Mouse (Mus musculus): Measurements from ENCODE around the gene Hcar2. TPM values are rescaled to one million over a fixed set of nuclear protein-coding genes. Genes with fewer than 3 reads are reported as not detected.

The Hcar2 gene
- total and polyA plus RNA-seq, 3 experiments = not detected

GRCm38 (mm10) chr5:123866457-123866856, 1.2 kb upstream of the Hcar2 start:
- no peak overlapping the region for H3K4me3 ChIP-seq (ENCODE audit: control insufficient read depth in 1 of 2, insufficient read depth in 1 of 2, low read depth in 2 of 2, low read length in 2 of 2)
- no peaks in the 10 kb centered on the region; a peak in 1 of 4 replicates for H3K27me3 ChIP-seq (ENCODE audit: control insufficient read depth in 1 of 2, insufficient read depth in 2 of 2, low read length in 2 of 2)
- no peak overlapping the region for H3K9ac ChIP-seq (ENCODE audit: control insufficient read depth, low read depth, low read length, poor library complexity, severe bottlenecking)
- no peaks in the 10 kb centered on the region for H3K79me2 ChIP-seq (ENCODE audit: control insufficient read depth, insufficient read depth, low read length, poor library complexity)
- TF ChIP-seq ZNF384 (IDR thresholded peaks at IDR 0.05; ENCODE audit: low read depth, low read length) (peak; percentile 85), TCF12 (IDR thresholded peaks at IDR 0.05; ENCODE audit: low read depth, low read length) (no peak)
- DNase-seq (ENCODE audit: low read depth, low spot score) = no peak
- no peaks in the 10 kb centered on the region for H3K36me3 ChIP-seq (ENCODE audit: control insufficient read depth in 1 of 2, insufficient read depth in 2 of 2, low read length in 2 of 2)
- H3K27ac ChIP-seq (ENCODE audit: control insufficient read depth, low read depth, low read length) = no peak overlapping the region
- no peaks in the 10 kb centered on the region for H3K4me1 ChIP-seq (ENCODE audit: control insufficient read depth in 1 of 2, insufficient read depth in 2 of 2, low read length in 2 of 2)
- no peaks in the 10 kb centered on the region for H3K9me3 ChIP-seq (replicated peaks; ENCODE audit: insufficient read depth, low read length)

DNA sequence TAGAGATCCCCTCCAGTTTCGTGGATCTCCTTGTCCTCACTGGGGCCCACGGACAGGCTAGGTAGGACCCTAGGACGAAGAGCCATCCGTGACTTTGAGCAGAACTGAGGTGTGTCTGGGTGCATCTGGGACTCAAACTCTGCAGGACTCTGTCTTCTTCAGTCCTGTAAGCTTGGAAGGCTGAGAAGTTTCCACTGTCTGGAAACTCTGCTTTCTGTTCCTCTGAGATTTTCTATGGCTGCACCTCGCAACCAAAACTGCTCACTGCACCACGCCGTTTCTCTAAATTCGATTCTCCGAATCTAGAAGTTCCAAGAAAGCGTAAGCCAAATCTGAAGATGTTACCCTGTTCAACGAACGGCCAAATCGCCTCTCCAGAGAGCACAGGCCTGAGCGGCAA, 1.4 kb downstream of the Hcar2 start:
- H3K4me1 ChIP-seq (ENCODE audit: control insufficient read depth in 1 of 2, insufficient read depth in 2 of 2, low read length in 2 of 2) = no peaks in the 10 kb centered on the region
- H3K27ac ChIP-seq (ENCODE audit: control insufficient read depth, low read depth, low read length) = no peak overlapping the region
- H3K9ac ChIP-seq (ENCODE audit: control insufficient read depth, low read depth, low read length, poor library complexity, severe bottlenecking) = no peak overlapping the region
- H3K4me3 ChIP-seq (ENCODE audit: control insufficient read depth in 1 of 2, insufficient read depth in 1 of 2, low read depth in 2 of 2, low read length in 2 of 2) = no peak overlapping the region
- H3K27me3 ChIP-seq (ENCODE audit: control insufficient read depth in 1 of 2, insufficient read depth in 2 of 2, low read length in 2 of 2) = no peaks in the 10 kb centered on the region; a peak in 2 of 4 replicates
- no peaks in the 10 kb centered on the region for H3K9me3 ChIP-seq (replicated peaks; ENCODE audit: insufficient read depth, low read length)
- H3K36me3 ChIP-seq (ENCODE audit: control insufficient read depth in 1 of 2, insufficient read depth in 2 of 2, low read length in 2 of 2) = no peaks in the 10 kb centered on the region; a peak in 1 of 4 replicates
- no peaks in the 10 kb centered on the region for H3K79me2 ChIP-seq (ENCODE audit: control insufficient read depth, insufficient read depth, low read length, poor library complexity)
- no peak for TF ChIP-seq POLR2A (IDR thresholded peaks at IDR 0.05; ENCODE audit: control insufficient read depth in 1 of 2, insufficient read depth in 1 of 2, low read depth in 1 of 2, low read length in 2 of 2, poor library complexity in 1 of 2)
- TF ChIP-seq USF1 (IDR thresholded peaks at IDR 0.05; ENCODE audit: low read depth, low read length) = no peak
- TF ChIP-seq NELFE (IDR thresholded peaks at IDR 0.05; ENCODE audit: low read depth, low read length) = no peak
- TF ChIP-seq E2F4 (IDR thresholded peaks at IDR 0.05; ENCODE audit: borderline replicate concordance, low read depth, low read length) = no peak
- no peak for TF ChIP-seq RCOR1 (IDR thresholded peaks at IDR 0.05; ENCODE audit: low read depth, low read length)
- no peak for TF ChIP-seq NRF1 (IDR thresholded peaks at IDR 0.05; ENCODE audit: insufficient read depth, low read depth, low read length, poor library complexity, severe bottlenecking)
- no peak for TF ChIP-seq POLR2AphosphoS2 (IDR thresholded peaks at IDR 0.05; ENCODE audit: low read length)
- no peak for TF ChIP-seq MEF2A (IDR thresholded peaks at IDR 0.05; ENCODE audit: extremely low read depth, insufficient replicate concordance, low read depth, low read length, poor library complexity, severe bottlenecking)
- TF ChIP-seq UBTF (IDR thresholded peaks at IDR 0.05; ENCODE audit: borderline replicate concordance, insufficient read depth, low read depth, low read length) = no peak
- no peak for TF ChIP-seq MXI1 (IDR thresholded peaks at IDR 0.05; ENCODE audit: low read depth, low read length)
- TF ChIP-seq MAX (IDR thresholded peaks at IDR 0.05; ENCODE audit: low read length) = no peak
- no peak for TF ChIP-seq JUND (IDR thresholded peaks at IDR 0.05; ENCODE audit: low read depth, low read length)
- no peak for TF ChIP-seq MAZ (IDR thresholded peaks at IDR 0.05; ENCODE audit: low read depth, low read length)
- no peak for TF ChIP-seq ZMIZ1 (IDR thresholded peaks at IDR 0.05; ENCODE audit: low read depth, low read length)
- TF ChIP-seq MAFK (IDR thresholded peaks at IDR 0.05; ENCODE audit: borderline replicate concordance, low read depth, low read length) = no peak
- TF ChIP-seq SIN3A (IDR thresholded peaks at IDR 0.05; ENCODE audit: low read length) = no peak
- no peak for TF ChIP-seq TBP (IDR thresholded peaks at IDR 0.05; ENCODE audit: low read depth, low read length)
- no peak for DNase-seq (ENCODE audit: low read depth, low spot score)

Measured in MEL (cell line).